Mouse (Mus musculus) kidney, adult 2 months (tissue): ENCODE data around the gene Sap30bp. TPM values are rescaled to one million over a fixed set of nuclear protein-coding genes. Genes with fewer than 3 reads are reported as not detected.

ENCODE experiments used
- DNase-seq: peaks from one replicate; pipeline ENCODE4 v3.0.0; 2021
- H3K27ac ChIP-seq: fragments of 200-500 bp; 2 replicates; pipeline ENCODE4 v1.5.1; 2012; ENCODE audit warnings: low read depth, low read length, control low read depth, inconsistent platforms; ENCODE audit not compliant: insufficient read depth
- H3K27me3 ChIP-seq: fragments of 200-500 bp; replicated peaks from 2 replicates; pipeline ENCODE4 v1.6.1; 2012; ENCODE audit warnings: mild to moderate bottlenecking, moderate library complexity, low read length, inconsistent platforms; ENCODE audit not compliant: control insufficient read depth, insufficient read depth
- H3K36me3 ChIP-seq: fragments of 200-500 bp; 2 replicates; pipeline ENCODE4 v1.6.1; 2012; ENCODE audit warnings: mild to moderate bottlenecking, moderate library complexity, low read length, inconsistent platforms; ENCODE audit not compliant: control insufficient read depth, insufficient read depth
- H3K4me1 ChIP-seq: fragments of 200-500 bp; 2 replicates; pipeline ENCODE4 v1.6.1; 2011; ENCODE audit warnings: low read length; ENCODE audit not compliant: control insufficient read depth, insufficient read depth
- H3K4me3 ChIP-seq: fragments of 200-500 bp; 2 replicates; pipeline ENCODE4 v1.5.1; 2011; ENCODE audit warnings: mild to moderate bottlenecking, low read depth, low read length, control low read depth; ENCODE audit not compliant: insufficient read depth
- CTCF ChIP-seq: fragments of 200-500 bp; conservative IDR thresholded peaks from 2 replicates; pipeline ENCODE4 v1.5.1; 2011; ENCODE audit warnings: low read depth, mild to moderate bottlenecking, control low read depth, low read length, moderate library complexity, mixed read lengths; ENCODE audit not compliant: insufficient read depth, insufficient read length
- POLR2A ChIP-seq: fragments of 200-500 bp; IDR thresholded peaks from one replicate; pipeline ENCODE4 v1.6.1; 2011; ENCODE audit warnings: low read depth, low read length, control low read depth
- WGBS: fragments of 180-500 bp; shearing (Covaris S2); methylation state at CpG from one replicate; pipeline ENCODE4 v1.1.7; 2018; 5-methylcytosine and 5-hydroxymethylcytosine counted together
- polyA plus RNA-seq: library from polyadenylated mRNA; depleted of rRNA; stranded (reverse); fragments of >200 nt; gene quantifications from 2 replicates; pipeline ENCODE4 v1.2.3, GENCODE M21; 2012

Gene Sap30bp
- polyA plus RNA-seq, 1 experiment, result 20.5 TPM

DNA sequence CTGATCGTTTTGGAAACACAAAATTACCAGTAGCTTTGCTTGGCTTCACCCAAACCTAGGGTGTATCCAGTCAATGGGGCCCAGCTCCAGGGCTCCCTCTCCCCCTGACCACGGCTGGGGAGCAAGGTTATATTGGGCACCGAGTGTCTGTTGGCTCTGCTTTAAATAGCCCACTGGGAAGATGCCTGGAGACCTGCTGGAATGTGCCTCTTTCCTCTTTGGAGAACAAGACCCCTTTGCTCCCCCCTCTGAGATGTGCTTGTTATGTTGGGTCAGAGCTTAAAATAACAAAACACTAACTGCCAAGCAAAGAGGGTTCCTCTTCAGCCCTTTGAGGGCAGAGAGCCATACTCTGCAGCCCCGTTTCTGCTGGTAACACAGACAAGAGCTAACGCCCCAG, 30.9 kb upstream of the Sap30bp start:
- 53% methylated on average over 5 of the region's 5 CpGs for WGBS
- Histone ChIP-seq H3K27me3 (no peaks in the 10 kb centered on the region), H3K4me3 (0 out of 2 replicates have a peak overlapping the region, but pooled peaks have one; percentile 1), H3K4me1 (peaks cover 60% of the 10 kb centered on the region), H3K36me3 (no peaks in the 10 kb centered on the region), H3K27ac (peak overlapping the region; percentile 98)
- TF ChIP-seq POLR2A, result no peak
- TF ChIP-seq CTCF, result no peak
- DNase-seq, result no peak

DNA sequence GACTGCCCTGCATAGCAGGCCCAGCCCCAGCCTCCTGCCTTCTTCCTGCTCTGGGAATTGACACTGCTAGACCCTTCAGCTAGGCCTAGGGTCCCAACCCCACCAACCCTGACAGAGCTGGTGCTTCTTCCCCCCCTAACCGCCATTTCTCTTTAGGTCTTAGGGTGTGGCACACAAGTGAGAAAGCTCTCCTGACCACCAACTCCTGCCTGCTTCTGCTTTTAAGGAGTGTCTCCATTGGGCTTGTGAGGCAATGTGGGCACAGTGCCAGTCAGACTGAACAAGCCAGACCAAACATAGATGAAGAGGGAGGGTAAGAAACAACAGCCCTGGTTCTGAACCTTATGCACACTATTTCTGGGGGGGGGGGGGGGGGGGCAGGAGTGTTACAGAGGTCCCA, 30.3 kb upstream of the Sap30bp start:
- 75% methylated on average over 1 of the region's 1 CpGs for WGBS
- DNase-seq, result peak; percentile 50
- no peak for TF ChIP-seq POLR2A
- TF ChIP-seq CTCF, result no peak
- Histone ChIP-seq H3K27ac (peak overlapping the region; percentile 98), H3K27me3 (no peaks in the 10 kb centered on the region), H3K36me3 (no peaks in the 10 kb centered on the region), H3K4me1 (peaks cover 64% of the 10 kb centered on the region), H3K4me3 (no peak overlapping the region)

DNA sequence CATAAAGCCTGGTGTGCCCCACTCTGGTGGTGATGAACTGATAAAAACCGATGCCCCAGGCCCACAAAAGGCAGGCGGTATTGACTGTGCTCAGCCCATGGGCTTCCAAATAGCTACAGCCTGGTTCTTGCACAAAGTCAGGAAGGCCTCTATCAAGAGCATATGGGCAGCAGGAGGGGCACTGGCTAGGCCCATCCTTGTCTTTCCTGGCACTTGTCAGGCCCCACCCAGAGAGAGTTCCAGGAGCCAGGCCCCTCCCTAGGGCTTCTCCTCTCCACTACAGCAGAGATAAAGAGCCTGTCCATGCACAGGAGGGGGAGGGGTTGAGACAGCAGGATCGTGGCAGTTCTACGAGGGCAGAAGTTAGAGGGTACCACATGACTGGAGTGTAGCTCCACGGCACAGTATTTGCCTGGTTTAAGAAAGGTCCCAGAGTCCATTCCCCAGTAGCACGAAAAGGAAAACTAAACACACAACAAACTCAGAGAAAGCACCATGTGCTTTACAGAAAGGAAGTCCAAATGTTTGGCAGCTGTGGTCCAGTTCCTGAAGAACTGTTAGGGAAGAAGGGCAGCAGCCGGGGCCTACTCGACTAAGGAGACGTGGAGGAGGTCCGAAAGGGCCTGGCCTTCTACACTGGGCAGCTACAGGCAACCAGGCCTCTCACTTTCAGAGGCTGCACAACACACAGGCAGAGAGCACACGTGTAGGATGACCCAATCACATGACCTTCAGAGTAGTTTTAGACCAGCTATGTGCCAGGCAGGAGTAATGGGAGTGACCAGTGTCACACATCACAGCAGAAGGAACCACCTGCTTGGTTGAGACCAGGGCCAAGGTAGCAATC, 29.5 kb upstream of the Sap30bp start:
- peak; percentile 30 for DNase-seq
- no peak for TF ChIP-seq POLR2A
- H3K4me1 ChIP-seq, result peaks cover 64% of the 10 kb centered on the region
- no peak overlapping the region for H3K4me3 ChIP-seq
- 36% methylated on average over 11 of the region's 11 CpGs for WGBS
- no peaks in the 10 kb centered on the region for H3K36me3 ChIP-seq
- H3K27ac ChIP-seq, result peak overlapping the region; percentile 87
- no peaks in the 10 kb centered on the region for H3K27me3 ChIP-seq

DNA sequence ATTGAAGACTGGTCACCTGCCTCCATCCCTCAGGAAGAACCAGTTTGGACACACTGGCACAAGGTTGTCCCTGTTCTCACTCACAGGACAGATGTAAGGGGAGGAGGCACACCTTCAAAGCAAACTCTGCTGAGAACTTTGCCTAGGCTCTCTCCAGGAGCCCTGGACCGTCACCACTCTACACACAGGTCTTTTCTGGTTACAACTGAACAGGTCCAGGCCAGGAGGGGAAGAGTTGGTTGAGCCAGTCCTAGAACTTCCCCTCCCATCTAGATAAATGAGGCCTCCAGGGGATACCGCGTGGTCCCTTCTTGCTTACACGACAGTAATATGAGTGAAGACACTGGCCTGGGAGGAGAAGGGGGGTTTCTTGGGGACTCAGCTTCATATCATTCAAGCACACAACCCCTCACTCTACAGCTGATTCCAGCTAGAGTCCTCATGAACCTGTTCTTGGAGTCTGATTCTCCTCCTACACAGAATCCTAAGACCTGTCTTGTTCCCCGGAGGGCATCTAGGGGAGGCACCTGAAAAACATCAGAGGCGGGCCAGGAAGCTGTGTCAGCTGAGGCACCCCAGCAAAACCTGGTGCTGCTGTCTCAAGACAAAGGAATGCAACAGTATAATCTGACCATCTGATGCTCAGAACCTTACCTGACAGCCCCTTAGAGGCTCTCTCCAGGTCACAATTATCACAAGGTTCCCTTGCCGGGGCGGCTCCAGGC, 28.7 kb upstream of the Sap30bp start:
- peak overlapping the region; percentile 87 for H3K27ac ChIP-seq
- peaks cover 63% of the 10 kb centered on the region for H3K4me1 ChIP-seq
- H3K27me3 ChIP-seq, result no peaks in the 10 kb centered on the region
- TF ChIP-seq POLR2A (no peak), CTCF (no peak)
- no peaks in the 10 kb centered on the region for H3K36me3 ChIP-seq
- peak; percentile 56 for DNase-seq
- no peak overlapping the region for H3K4me3 ChIP-seq
- 60% methylated on average over 8 of the region's 8 CpGs for WGBS

DNA sequence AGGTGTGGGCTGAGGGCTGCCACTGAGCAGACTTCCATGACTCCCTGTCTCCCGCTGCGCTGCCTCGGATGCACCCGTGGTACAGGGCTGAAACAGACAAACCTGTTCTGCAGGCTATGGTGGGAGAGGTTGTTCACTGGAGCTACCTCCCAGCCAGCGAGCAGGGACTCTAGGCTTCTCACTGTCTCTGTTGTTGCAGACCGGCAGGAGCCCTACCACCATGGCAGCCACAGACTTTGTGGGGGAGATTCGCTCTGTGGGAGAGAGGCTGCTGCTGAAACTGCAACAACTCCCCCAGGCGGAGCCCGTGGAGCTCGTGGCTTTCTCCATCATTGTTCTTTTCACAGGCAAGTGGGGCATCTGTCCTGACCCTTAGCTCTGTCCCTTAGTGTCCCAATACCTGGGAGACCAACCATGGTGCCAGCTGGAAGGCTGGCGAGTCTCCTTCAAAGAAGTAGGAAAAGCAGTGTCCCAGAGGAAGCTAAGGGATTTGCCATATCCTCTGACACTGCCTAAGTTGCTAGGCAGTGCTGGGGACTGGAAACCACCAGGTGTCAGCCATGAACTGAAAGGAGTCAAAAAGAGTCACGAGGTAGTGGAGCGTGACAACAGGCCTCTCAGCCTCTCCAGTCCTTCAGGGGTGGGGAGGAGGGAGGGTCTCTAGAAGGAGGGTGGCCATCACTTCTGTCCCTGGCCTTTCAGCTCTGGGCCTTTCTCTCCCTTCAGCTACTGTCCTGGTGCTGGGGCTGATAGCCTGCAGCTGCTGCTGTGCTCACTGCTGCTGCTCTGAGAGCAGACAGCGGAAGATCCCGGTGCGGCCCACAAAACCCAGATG, 27.9 kb upstream of the Sap30bp start:
- Histone ChIP-seq H3K4me1 (peaks cover 57% of the 10 kb centered on the region), H3K36me3 (no peaks in the 10 kb centered on the region), H3K27me3 (no peaks in the 10 kb centered on the region), H3K27ac (peak overlapping the region; percentile 87), H3K4me3 (no peak overlapping the region)
- TF ChIP-seq POLR2A (no peak), CTCF (no peak)
- 57% methylated on average over 16 of the region's 16 CpGs for WGBS
- DNase-seq, result peak; percentile 42

DNA sequence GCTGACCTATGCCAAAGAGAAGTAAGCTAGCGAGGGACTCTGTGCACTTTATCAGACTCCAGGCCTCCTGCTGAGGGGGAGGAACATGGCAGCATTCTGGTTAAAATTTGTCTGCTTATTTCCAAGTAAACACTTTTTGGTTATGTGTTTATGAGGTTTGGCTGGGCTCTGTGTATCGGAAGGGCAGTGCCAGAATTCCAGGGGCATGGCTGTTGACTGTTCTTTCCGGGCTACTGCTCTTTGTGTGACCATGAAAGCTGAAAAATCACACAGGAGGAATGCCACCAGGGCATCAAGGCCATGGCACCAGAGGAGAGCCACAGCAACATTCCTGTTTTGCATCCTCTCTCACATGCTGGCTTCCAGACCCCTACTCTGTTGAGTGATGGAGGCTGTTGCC, 27.0 kb upstream of the Sap30bp start:
- Histone ChIP-seq H3K36me3 (no peaks in the 10 kb centered on the region), H3K27ac (peak overlapping the region; percentile 87), H3K4me1 (peaks cover 53% of the 10 kb centered on the region), H3K4me3 (no peak overlapping the region), H3K27me3 (no peaks in the 10 kb centered on the region)
- WGBS, result 32% methylated on average over 3 of the region's 3 CpGs
- peak; percentile 88 for DNase-seq
- TF ChIP-seq POLR2A (no peak), CTCF (no peak)
